Mouse (Mus musculus): ENCODE measurements at regions not wholly inside any gene's neighbourhood (a gene's known extent, or its start where the extent isn't known, plus 50 kb on each side); places are given as distances from the start of the nearest gene placed in this dataset.

DNA sequence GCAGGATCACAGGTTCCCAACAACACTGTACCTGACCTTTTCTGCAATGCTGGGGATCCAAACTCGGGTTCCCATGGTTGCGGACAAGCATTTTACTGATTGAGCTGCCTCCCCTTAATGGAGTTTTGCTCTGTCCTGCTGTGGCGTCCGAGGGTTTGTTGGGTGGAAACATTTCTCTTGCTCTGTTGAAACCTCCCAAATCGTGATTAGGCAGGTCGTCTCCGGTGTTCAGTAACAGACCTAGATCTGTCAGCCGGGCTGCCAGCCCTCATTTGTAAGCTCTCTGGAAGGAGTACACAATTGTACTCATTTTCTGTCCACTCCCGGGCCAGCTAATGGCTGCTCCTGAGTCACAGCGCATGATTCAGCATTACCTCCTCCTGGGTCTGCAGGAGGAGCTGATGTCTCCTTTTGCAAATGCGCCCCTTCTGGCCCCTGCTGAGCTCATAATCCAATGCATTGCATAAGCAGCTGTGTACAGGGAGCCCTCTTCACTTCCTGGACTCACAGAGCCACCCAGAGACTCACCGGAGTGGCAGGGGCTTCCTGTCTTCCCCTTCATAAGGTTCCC lies 49.8 kb upstream of the Sipa1l2 start:
- DNase-seq (ENCODE audit: low spot score in 2 of 2), result peak; percentile 22 to 33

Measured in adrenal gland, postnatal 4 days (tissue).